Mouse (Mus musculus): ENCODE data around the gene Il13ra2. TPM values are rescaled to one million over a fixed set of nuclear protein-coding genes. Genes with fewer than 3 reads are reported as not detected.
"Not testable (repeated sequence)": the region's sequence is repeated elsewhere in the genome, so short reads cannot be mapped to it uniquely, and the experiment has no call there.

Il13ra2 gene
- total RNA-seq (2021) = not detected
- long read RNA-seq, experiment 1 = 0 reads
- long read RNA-seq, experiment 2 = 0 reads

DNA sequence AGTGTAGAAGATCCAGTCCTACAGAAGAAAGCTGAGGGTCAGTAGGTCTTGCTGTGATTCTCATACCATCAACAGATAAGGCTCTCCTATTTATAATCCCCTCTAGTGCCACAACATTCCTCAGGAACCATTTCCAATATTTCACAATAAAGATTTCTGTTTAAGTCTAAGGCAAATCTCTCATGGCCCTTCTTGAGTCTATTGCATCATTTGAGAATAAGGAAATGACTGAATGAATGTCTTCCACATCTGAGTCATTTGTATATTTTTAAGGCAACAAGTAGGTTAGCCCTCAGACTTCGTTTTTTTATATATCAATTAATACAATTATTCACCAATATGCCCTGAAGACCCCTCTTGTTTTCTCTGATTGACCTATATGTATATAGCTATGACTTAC lies at the start of gene Il13ra2:
Gene Il13ra2 (minus strand): TSS at position 64 of the 400 bp plus-strand sequence.
- DNase-seq (ENCODE audit: low spot score in 2 of 2) = no peak

DNA sequence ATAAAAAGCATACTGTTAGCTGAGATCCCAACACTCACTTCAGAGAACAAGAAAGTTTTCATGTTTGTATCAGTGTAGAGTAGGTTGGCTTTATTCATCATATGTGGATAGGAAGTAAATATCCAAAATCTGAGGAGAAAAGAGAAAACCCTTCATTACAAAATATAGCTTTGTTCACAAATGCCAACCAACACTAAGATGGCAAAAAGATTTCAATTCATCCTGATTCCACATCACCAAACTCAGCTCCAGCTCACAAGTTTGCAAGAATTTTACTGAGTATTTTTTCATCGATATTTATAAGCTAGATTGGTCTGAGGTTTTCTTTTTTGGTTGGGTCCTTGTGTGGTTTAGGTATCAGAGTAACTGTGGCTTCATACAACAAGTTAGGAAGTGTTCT lies 24.6 kb upstream of the Il13ra2 start, which contains the start of gene Vmn1r239-ps:
Gene Vmn1r239-ps (minus strand): TSS at position 101 of the 400 bp plus-strand sequence.
- DNase-seq (ENCODE audit: low spot score in 2 of 2) = not testable (repeated sequence)

DNA sequence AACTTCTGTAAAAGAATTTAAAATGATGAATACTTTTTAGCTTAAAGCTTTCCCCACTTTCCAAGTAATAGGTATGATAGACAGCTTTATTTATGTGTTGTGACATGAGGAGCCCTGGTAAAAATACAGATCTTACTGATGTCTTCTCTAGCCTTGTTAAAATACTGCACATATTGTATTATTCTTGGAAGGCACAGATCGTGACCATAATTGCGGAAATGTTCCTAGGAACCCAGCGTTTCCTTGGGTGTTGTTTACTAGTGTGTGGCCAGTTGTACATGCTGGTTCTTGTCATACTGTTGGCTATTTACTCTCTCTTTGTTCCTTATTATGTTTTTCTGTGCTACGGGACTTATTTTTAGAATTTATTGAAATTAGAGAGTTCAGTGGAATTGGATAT lies 14.4 kb upstream of the Il13ra2 start:
- DNase-seq (ENCODE audit: low spot score in 2 of 2) = no peak

DNA sequence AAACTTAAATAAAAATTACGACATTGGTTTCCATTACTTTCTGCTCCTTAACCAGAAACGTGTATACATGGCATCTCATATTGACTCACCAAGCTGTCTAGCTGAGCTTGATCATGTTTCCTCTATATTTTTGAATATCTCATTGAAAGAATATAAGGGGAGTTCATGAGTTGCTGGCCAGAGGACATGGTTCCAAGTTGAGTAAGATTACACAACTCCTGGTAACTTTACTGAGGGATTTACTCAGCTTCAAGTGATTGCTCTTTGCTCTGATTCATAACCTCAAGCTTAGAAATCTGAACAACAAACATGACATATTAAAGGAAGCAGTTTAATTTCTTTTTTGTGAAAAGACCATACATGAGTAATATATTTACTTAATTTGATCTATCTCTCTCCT lies 6.4 kb upstream of the Il13ra2 start:
- no peak for DNase-seq (ENCODE audit: low spot score in 2 of 2)

DNA sequence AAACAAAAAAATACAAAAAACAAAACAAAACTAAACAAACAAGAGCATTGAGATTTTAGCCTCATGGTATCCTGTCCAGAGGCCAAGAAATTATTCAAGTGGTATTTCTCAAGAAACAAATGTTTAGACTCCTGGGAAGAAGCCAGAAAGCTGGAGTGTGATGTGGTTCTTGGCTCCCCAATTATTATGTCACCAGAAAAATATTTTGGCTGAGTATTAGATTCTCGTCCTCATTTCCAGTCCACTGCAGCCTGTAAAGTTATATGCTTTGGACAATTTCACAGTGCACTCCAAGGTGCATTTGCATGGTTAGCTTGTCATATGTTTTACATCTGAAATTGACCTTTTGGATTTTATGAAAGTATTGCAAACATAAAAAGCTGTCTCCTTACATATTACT lies 761 bp upstream of the Il13ra2 start:
- peak in 1 of 2 experiments; percentile 7 for DNase-seq (ENCODE audit: low spot score in 2 of 2)

DNA sequence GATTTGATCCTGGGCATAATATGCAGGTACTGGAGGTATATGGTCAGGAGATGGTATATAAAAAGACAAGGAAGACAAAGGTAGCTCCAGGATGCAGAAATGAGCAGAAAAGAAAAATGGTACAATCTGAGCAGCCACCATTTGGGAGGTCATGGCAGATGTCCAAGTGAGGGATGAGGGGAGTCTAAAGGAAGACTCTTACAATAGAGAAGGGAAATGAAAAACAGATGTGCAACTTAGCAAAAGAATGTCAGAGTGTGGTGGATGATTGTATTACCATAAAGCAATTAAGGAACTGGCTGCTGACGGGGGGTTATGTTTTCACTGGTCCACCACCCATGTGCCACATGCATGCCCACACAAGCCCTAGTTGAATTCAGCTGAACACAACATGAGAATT lies 35.5 kb downstream of the Il13ra2 start:
- DNase-seq (ENCODE audit: low spot score in 2 of 2) = no peak

DNA sequence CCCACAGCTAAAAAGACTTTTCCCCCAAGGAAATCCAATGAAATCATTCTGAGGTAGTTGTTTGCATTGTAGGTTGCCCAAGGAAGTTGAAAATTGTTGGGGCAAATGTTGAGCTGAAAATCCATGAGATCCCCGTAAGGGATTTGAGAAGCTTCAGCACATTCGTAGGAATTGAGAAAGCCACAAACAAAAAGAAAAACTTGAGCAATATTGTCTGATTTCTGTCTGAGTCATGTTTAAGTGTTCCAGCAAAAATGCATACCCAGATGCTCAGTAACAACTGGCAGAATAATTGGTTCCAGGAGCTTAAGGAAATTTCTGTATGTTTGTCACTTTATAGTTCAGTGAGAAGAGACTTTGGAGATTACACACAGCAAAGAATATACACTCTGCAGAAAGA lies 79.8 kb downstream of the Il13ra2 start:
- no peak for DNase-seq (ENCODE audit: low spot score in 2 of 2)

Other genes starting within 250 kb of the Il13ra2 start
- not detected for gene Vmn1r239-ps, start 24.5 kb upstream of the Il13ra2 start, total RNA-seq (2021)
- gene Lrch2, start 124.9 kb upstream of the Il13ra2 start, total RNA-seq (2021) = 1 to 10 TPM; 8.6 to 8.7 TPM

All from gastrocnemius, postnatal 4 days (tissue).